Mouse (Mus musculus) myocyte (in vitro differentiated cells): Measurements from ENCODE around the gene Bpifb4. TPM values are rescaled to one million over a fixed set of nuclear protein-coding genes. Genes with fewer than 3 reads are reported as not detected.

Experiments
- H3K27me3 ChIP-seq: one replicate; pipeline ENCODE4 v1.6.1; 2011; ENCODE audit not compliant: control insufficient read depth, insufficient read depth, insufficient read length
- H3K36me3 ChIP-seq: one replicate; pipeline ENCODE4 v1.6.1; 2011; ENCODE audit not compliant: control insufficient read depth, insufficient read depth
- H3K4me2 ChIP-seq: one replicate; pipeline ENCODE4 v1.6.1; 2011; ENCODE audit warnings: low read depth, control low read depth
- H3K4me3 ChIP-seq: one replicate; pipeline ENCODE4 v1.5.1; 2011; ENCODE audit warnings: mild to moderate bottlenecking, control low read depth, moderate library complexity
- H3K79me2 ChIP-seq: one replicate; pipeline ENCODE4 v1.6.1; 2011; ENCODE audit not compliant: control insufficient read depth, insufficient read depth
- H3ac ChIP-seq: one replicate; pipeline ENCODE4 v1.6.1; 2011; ENCODE audit not compliant: control insufficient read depth, insufficient read length
- CEBPB ChIP-seq: IDR thresholded peaks from 2 replicates; pipeline ENCODE4 v1.6.1; 2011; ENCODE audit warnings: mild to moderate bottlenecking, moderate library complexity; ENCODE audit not compliant: poor library complexity, insufficient read depth, severe bottlenecking
- E2F4 ChIP-seq: IDR thresholded peaks from one replicate; pipeline ENCODE4 v1.6.1; 2011; ENCODE audit warnings: mild to moderate bottlenecking, control low read depth, moderate library complexity; ENCODE audit not compliant: insufficient read depth
- MAX ChIP-seq: IDR thresholded peaks from one replicate; pipeline ENCODE4 v1.6.1; 2011; ENCODE audit warnings: low read depth, mild to moderate bottlenecking, control low read depth
- MYOD1 ChIP-seq, 3 experiments: IDR thresholded peaks; one replicate each; pipeline ENCODE4 v1.6.1; 2011; ENCODE audit warnings: control low read depth in 2 of 3, low read depth in 2 of 3, mild to moderate bottlenecking in 2 of 3, moderate library complexity in 1 of 3; ENCODE audit not compliant: insufficient read length in 2 of 3, control insufficient read depth in 1 of 3
- MYOG ChIP-seq, 3 experiments: IDR thresholded peaks; one replicate each; pipeline ENCODE4 v1.6.1; 2011; ENCODE audit warnings: control low read depth in 2 of 3, low read depth in 2 of 3, mild to moderate bottlenecking in 2 of 3; ENCODE audit not compliant: insufficient read length in 2 of 3, control insufficient read depth in 1 of 3, insufficient read depth in 1 of 3
- POLR2A ChIP-seq: IDR thresholded peaks from one replicate; pipeline ENCODE4 v1.6.1; 2011; ENCODE audit warnings: low read depth, mild to moderate bottlenecking, control low read depth, moderate library complexity; ENCODE audit not compliant: insufficient read length
- POLR2AphosphoS2 ChIP-seq: IDR thresholded peaks from one replicate; pipeline ENCODE4 v1.6.1; 2011; ENCODE audit warnings: low read depth, control low read depth; ENCODE audit not compliant: insufficient read length
- REST ChIP-seq: IDR thresholded peaks from one replicate; pipeline ENCODE4 v1.6.1; 2011; ENCODE audit warnings: mild to moderate bottlenecking, control low read depth, moderate library complexity; ENCODE audit not compliant: insufficient read depth, insufficient read length
- SRF ChIP-seq: IDR thresholded peaks from one replicate; pipeline ENCODE4 v1.6.1; 2011; ENCODE audit warnings: low read depth; ENCODE audit not compliant: control insufficient read depth, insufficient read length
- TCF12 ChIP-seq: IDR thresholded peaks from one replicate; pipeline ENCODE4 v1.6.1; 2011; ENCODE audit warnings: mild to moderate bottlenecking, control low read depth; ENCODE audit not compliant: poor library complexity, insufficient read depth, severe bottlenecking
- TCF3 ChIP-seq: IDR thresholded peaks from one replicate; pipeline ENCODE4 v1.6.1; 2011; ENCODE audit warnings: low read depth, control low read depth; ENCODE audit not compliant: insufficient read length
- USF1 ChIP-seq: IDR thresholded peaks from one replicate; pipeline ENCODE4 v1.6.1; 2011; ENCODE audit warnings: low read depth, mild to moderate bottlenecking, control low read depth, moderate library complexity
- polyA plus RNA-seq: library from polyadenylated mRNA; unstranded; fragments of >200 nt; fragmentation: generic; extraction: Trizol; gene quantifications from one replicate; pipeline ENCODE4 v1.2.1, GENCODE M21; 2012; ENCODE audit warnings: missing spikeins

The Bpifb4 gene
- polyA plus RNA-seq, 1 experiment: not detected

DNA sequence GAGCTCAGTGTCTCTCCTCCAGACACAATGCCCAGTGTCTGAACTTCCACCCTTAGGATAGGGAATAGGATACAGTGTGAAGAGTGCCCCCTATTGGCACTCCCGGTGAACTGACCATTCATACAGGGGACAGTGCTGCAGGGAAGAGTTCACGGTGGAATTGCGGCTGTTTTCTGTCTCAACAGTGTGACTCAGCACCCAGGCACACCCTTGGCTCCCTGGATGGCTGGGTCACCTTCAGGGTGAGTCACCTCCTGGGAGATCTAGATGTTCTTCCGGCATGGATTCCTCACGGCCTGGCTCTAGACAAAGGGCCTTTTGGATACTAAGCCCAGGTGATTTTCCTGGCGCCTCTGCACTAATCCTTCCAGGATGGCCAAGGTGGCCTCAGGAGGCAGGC is 2.7 kb upstream of the Bpifb4 start:
- Histone ChIP-seq H3K36me3 (no peaks in the 10 kb centered on the region), H3K4me3 (no peak overlapping the region), H3ac (no peak overlapping the region), H3K79me2 (no peaks in the 10 kb centered on the region), H3K4me2 (no peak overlapping the region), H3K27me3 (no peaks in the 10 kb centered on the region)
- TF ChIP-seq POLR2A: no peak

DNA sequence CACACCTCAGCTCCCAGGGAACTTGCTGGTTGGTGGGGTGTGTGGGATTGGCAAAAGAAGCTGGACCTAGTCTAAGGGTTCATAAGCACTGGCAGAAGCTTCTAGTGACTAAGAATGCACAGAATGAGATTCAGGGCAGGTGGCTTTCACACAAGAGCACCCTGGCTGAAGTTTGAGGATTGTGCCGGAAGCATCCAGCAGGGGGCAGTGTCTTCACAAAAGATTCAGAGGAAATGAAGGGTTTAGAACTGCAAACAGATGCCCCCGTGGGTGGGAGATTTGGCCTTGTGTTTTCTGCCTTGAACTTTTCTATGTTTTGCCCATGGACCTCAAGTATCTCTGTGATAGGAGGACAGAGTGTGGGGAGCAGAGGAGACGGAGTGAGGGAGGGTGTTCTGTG is 5.5 kb downstream of the Bpifb4 start:
- Histone ChIP-seq H3K79me2 (no peaks in the 10 kb centered on the region), H3K4me2 (no peak overlapping the region), H3ac (no peak overlapping the region), H3K36me3 (no peaks in the 10 kb centered on the region), H3K4me3 (no peak overlapping the region), H3K27me3 (no peaks in the 10 kb centered on the region)
- TF ChIP-seq E2F4 (no peak), POLR2A (no peak), CEBPB (no peak), TCF12 (no peak), REST (no peak), MAX (no peak)

GRCm38 (mm10) chr2:153944567-153944966 is 6.6 kb downstream of the Bpifb4 start:
- H3K36me3 ChIP-seq: no peaks in the 10 kb centered on the region
- H3K4me2 ChIP-seq: no peak overlapping the region
- H3ac ChIP-seq: no peak overlapping the region
- TF ChIP-seq MYOG (IDR thresholded peaks at IDR 0.05; ENCODE audit: control insufficient read depth in 1 of 3, insufficient read depth in 1 of 3, insufficient read length in 2 of 3, low read depth in 2 of 3): no peak
- no peak for TF ChIP-seq CEBPB
- no peak for TF ChIP-seq REST
- no peak for TF ChIP-seq POLR2AphosphoS2
- TF ChIP-seq TCF3: no peak
- TF ChIP-seq SRF: no peak
- no peaks in the 10 kb centered on the region for H3K27me3 ChIP-seq
- no peak overlapping the region for H3K4me3 ChIP-seq
- no peaks in the 10 kb centered on the region for H3K79me2 ChIP-seq

GRCm38 (mm10) chr2:153952897-153953296 is 14.9 kb downstream of the Bpifb4 start:
- TF ChIP-seq E2F4 (no peak), MAX (no peak), REST (no peak), MYOD1 (IDR thresholded peaks at IDR 0.05; ENCODE audit: control insufficient read depth in 1 of 3, insufficient read length in 2 of 3, low read depth in 2 of 3) (no peak), SRF (no peak), POLR2A (no peak), CEBPB (no peak), TCF3 (no peak), POLR2AphosphoS2 (no peak), MYOG (IDR thresholded peaks at IDR 0.05; ENCODE audit: control insufficient read depth in 1 of 3, insufficient read depth in 1 of 3, insufficient read length in 2 of 3, low read depth in 2 of 3) (no peak), TCF12 (no peak), USF1 (no peak)
- H3K79me2 ChIP-seq: no peaks in the 10 kb centered on the region
- H3K4me3 ChIP-seq: no peak overlapping the region
- no peaks in the 10 kb centered on the region for H3K27me3 ChIP-seq
- H3K36me3 ChIP-seq: no peaks in the 10 kb centered on the region
- no peak overlapping the region for H3K4me2 ChIP-seq
- no peak overlapping the region for H3ac ChIP-seq

- H3K4me3 ChIP-seq: no peak overlapping the region
- no peaks in the 10 kb centered on the region for H3K79me2 ChIP-seq
- TF ChIP-seq USF1: no peak
- no peak for TF ChIP-seq E2F4
- no peak for TF ChIP-seq MYOG (IDR thresholded peaks at IDR 0.05; ENCODE audit: control insufficient read depth in 1 of 3, insufficient read depth in 1 of 3, insufficient read length in 2 of 3, low read depth in 2 of 3)
- no peak for TF ChIP-seq TCF12
- no peak for TF ChIP-seq POLR2A
- no peaks in the 10 kb centered on the region for H3K36me3 ChIP-seq
- H3K4me2 ChIP-seq: no peak overlapping the region
- H3K27me3 ChIP-seq: no peaks in the 10 kb centered on the region
- H3ac ChIP-seq: no peak overlapping the region
These were observed 15.8 kb downstream of the Bpifb4 start for GRCm38 (mm10) chr2:153953836-153954235.

DNA sequence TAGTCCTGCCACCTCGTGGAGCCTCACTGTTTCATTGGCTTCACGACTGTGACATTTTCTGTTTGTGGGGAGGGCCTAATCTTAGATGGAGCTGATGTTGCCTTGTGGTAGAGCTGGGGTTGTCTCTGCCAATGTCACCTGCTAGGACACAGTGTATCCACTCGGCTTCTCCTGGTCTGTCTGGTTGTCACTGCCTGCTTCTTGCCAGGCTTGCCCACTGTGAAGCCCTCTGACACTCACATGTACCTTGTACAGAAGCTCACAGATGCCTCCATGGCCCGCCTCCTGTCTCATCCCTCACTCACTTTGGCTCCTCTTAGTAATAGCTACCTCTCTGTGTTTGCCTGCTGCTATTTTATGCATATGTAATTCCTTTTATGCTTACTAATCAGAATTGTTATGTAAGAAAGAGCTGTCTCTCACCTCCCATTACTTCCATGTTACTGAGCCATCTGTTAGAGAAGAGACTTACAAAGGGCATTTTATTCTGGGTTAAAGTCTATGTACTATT is 24.9 kb downstream of the Bpifb4 start:
- no peaks in the 10 kb centered on the region for H3K36me3 ChIP-seq
- no peak for TF ChIP-seq POLR2A
- TF ChIP-seq MYOD1 (IDR thresholded peaks at IDR 0.05; ENCODE audit: control insufficient read depth in 1 of 3, insufficient read length in 2 of 3, low read depth in 2 of 3): no peak
- TF ChIP-seq USF1: no peak
- no peak for TF ChIP-seq E2F4
- TF ChIP-seq TCF12: no peak
- TF ChIP-seq CEBPB: no peak
- no peak for TF ChIP-seq REST
- no peak for TF ChIP-seq POLR2AphosphoS2
- no peak for TF ChIP-seq TCF3
- TF ChIP-seq MYOG (IDR thresholded peaks at IDR 0.05; ENCODE audit: control insufficient read depth in 1 of 3, insufficient read depth in 1 of 3, insufficient read length in 2 of 3, low read depth in 2 of 3): no peak
- no peak for TF ChIP-seq SRF
- TF ChIP-seq MAX: no peak

More for the DNA sequence above, 24.9 kb downstream of the Bpifb4 start:
- Histone ChIP-seq H3ac (no peak overlapping the region), H3K4me2 (no peak overlapping the region), H3K27me3 (no peaks in the 10 kb centered on the region), H3K4me3 (no peak overlapping the region), H3K79me2 (no peaks in the 10 kb centered on the region)
